Mouse (Mus musculus): ENCODE measurements at regions not wholly inside any gene's neighbourhood (a gene's known extent, or its start where the extent isn't known, plus 50 kb on each side); places are given as distances from the start of the nearest gene placed in this dataset.
A peak's percentile ranks its signal among the peaks of the same experiment; 100 is the strongest.

DNA sequence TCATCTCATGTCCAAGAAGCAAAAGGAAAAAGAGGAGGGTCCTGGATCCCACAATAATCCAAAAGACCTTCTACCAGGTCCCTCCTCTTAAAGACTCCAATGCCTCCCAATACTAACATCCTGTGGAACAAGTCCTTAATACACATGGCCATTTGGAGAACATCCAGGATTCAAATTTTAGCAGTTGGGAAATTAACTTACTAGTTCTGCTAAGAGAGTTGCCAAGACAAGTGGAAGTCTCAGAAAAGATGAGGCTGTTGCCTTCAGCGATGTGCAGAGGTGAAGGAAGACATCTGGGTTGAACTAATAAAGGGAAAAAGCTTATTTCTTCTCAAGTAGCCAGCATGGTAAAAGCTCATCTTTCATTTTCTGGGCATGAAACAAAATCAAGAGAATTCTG lies 64.8 kb upstream of the Serpine2 start:
- Histone ChIP-seq H3K9me3 (ENCODE audit: low read depth, low read length) (no peaks in the 10 kb centered on the region), H3K4me1 (ENCODE audit: insufficient read depth) (no peaks in the 10 kb centered on the region), H3K9ac (no peak overlapping the region), H3K4me3 (ENCODE audit: low read depth, low read length) (no peak overlapping the region), H3K4me2 (no peak overlapping the region), H3K27me3 (ENCODE audit: insufficient read depth, low read length) (no peaks in the 10 kb centered on the region), H3K36me3 (ENCODE audit: insufficient read depth) (no peaks in the 10 kb centered on the region), H3K27ac (ENCODE audit: low read depth) (no peak overlapping the region)
- peak; percentile 64; the same call in 1 of the 2 replicates for ATAC-seq (ENCODE audit: insufficient read depth)
- TF ChIP-seq CTCF (IDR thresholded peaks at IDR 0.05; ENCODE audit: low read depth) = no peak
- WGBS = 50% methylated on average over 1 of the region's 1 CpGs
- DNase-seq = peak; percentile 84

DNA sequence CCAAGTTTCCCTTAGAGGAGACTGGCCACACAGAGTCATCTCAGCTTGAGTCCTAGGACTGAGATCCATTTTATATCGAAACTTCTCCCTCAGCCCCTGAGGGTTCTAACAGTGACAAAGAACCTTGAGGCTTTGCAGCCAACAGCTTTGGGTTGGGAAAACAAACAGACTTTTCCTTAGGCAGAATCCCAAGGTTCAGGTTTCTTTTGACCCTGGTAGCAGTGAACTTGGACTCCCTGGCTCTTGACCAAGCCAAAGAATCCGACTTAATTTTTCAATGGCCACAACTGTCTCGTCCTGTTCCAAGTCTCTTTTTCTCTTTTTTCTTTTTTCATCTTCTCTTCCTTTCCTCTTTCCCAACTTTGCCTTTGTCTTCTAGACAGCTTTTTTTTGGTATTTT lies 60.9 kb upstream of the Serpine2 start:
- no peaks in the 10 kb centered on the region for H3K9me3 ChIP-seq (ENCODE audit: low read depth, low read length)
- 51% methylated on average over 3 of the region's 3 CpGs for WGBS
- no peak overlapping the region for H3K4me3 ChIP-seq (ENCODE audit: low read depth, low read length)
- ATAC-seq (ENCODE audit: insufficient read depth) (no peak), DNase-seq (peak; percentile 39)
- H3K4me1 ChIP-seq (ENCODE audit: insufficient read depth) = no peaks in the 10 kb centered on the region
- no peak overlapping the region for H3K9ac ChIP-seq
- H3K4me2 ChIP-seq = no peak overlapping the region
- no peak overlapping the region for H3K27ac ChIP-seq (ENCODE audit: low read depth)
- H3K27me3 ChIP-seq (ENCODE audit: insufficient read depth, low read length) = no peaks in the 10 kb centered on the region
- H3K36me3 ChIP-seq (ENCODE audit: insufficient read depth) = no peaks in the 10 kb centered on the region
- TF ChIP-seq CTCF (IDR thresholded peaks at IDR 0.05; ENCODE audit: low read depth) = no peak

DNA sequence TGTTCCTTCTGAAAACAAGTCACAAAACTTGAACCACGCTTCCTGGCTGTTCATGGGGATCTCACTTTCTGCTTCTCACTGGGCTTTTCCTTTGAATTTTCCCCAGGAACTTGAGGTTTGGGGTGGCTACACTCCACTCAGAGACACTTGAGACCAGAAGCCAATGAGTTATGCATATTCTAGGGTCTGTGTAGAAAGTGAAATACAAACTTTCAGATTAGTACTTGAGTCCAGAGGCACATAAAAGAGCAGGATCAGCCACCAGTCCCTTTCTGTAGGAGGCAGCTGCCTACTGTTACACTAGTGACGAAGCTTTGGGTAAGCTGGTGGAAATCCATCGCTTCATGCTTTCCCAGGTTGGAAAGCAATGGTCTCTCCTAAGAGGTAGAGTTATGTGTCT lies 60.4 kb upstream of the Serpine2 start:
- ATAC-seq (ENCODE audit: insufficient read depth) = no peak
- TF ChIP-seq CTCF (IDR thresholded peaks at IDR 0.05; ENCODE audit: low read depth) = no peak
- Histone ChIP-seq H3K4me3 (ENCODE audit: low read depth, low read length) (no peak overlapping the region), H3K36me3 (ENCODE audit: insufficient read depth) (no peaks in the 10 kb centered on the region), H3K4me1 (ENCODE audit: insufficient read depth) (no peaks in the 10 kb centered on the region), H3K4me2 (no peak overlapping the region), H3K27me3 (ENCODE audit: insufficient read depth, low read length) (no peaks in the 10 kb centered on the region), H3K9ac (no peak overlapping the region), H3K27ac (ENCODE audit: low read depth) (no peak overlapping the region), H3K9me3 (ENCODE audit: low read depth, low read length) (no peaks in the 10 kb centered on the region)
- WGBS = 81% methylated on average over 3 of the region's 3 CpGs
- no peak for DNase-seq

DNA sequence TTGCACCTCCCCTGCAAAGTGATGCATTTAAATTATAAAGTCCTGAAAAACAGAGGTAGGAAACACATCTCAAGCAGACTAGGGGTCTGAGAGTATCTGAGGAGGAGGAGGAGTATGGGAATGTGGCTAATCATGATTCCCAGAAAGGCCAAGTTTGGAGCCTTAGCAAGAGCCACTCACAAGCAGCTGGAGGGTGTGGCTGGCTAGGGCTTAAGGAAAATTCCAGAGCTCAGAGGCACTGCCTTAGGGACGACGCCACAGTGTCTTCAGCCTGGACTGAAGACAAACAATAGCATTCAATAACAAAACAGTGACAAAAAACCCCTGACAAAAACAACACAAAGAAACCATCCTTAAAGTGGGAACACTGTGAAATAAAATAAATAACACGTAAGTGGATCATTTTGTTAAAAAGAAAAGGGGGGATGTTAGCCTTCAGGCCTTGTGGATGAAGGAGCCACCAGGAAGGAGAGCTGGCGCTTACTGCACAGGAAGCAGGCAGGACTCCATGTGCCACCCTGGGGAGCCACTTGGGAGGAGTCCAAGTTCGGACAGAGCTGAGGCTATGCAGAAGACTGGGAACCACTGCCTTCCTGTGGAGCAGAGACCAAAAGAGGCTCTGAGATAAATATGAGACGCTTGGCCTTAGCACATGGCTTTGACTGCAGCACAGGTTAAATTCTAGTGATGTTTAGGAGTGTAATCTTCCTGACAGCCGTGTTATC lies 56.6 kb upstream of the Serpine2 start:
- peak; percentile 9 for DNase-seq

More for the DNA sequence above, 56.6 kb upstream of the Serpine2 start:
- TF ChIP-seq CTCF (IDR thresholded peaks at IDR 0.05; ENCODE audit: low read depth) = no peak
- Histone ChIP-seq H3K27ac (ENCODE audit: low read depth) (no peak overlapping the region), H3K9me3 (ENCODE audit: low read depth, low read length) (no peaks in the 10 kb centered on the region), H3K9ac (no peak overlapping the region), H3K4me2 (no peak overlapping the region), H3K4me1 (ENCODE audit: insufficient read depth) (no peaks in the 10 kb centered on the region), H3K27me3 (ENCODE audit: insufficient read depth, low read length) (no peaks in the 10 kb centered on the region), H3K4me3 (ENCODE audit: low read depth, low read length) (no peak overlapping the region), H3K36me3 (ENCODE audit: insufficient read depth) (no peaks in the 10 kb centered on the region)
- no peak for ATAC-seq (ENCODE audit: insufficient read depth)
- WGBS = 63% methylated on average over 7 of the region's 7 CpGs
